Mouse (Mus musculus) lung, postnatal 0 days (tissue): Measurements from ENCODE around the gene Camk1g. TPM values are rescaled to one million over a fixed set of nuclear protein-coding genes. Genes with fewer than 3 reads are reported as not detected.
A peak's percentile ranks its signal among the peaks of the same experiment; 100 is the strongest.

Experiments
- ATAC-seq: fragments of 200-750 bp; cut with Nextera tagmentation; 2 replicates; pipeline ENCODE4 v1.8.0; 2017; ENCODE audit warnings: moderate library complexity
- DNase-seq: peaks from one replicate; pipeline ENCODE4 v3.0.0-alpha.2; 2016; ENCODE audit warnings: low spot score
- H3K27ac ChIP-seq: fragments of 300-500 bp; sonication (generic); 2 replicates; pipeline ENCODE4 v1.5.1; 2014; ENCODE audit warnings: antibody characterized with exemption, mild to moderate bottlenecking, low read length, mixed read lengths
- H3K27me3 ChIP-seq: fragments of 300-500 bp; sonication (generic); replicated peaks from 2 replicates; pipeline ENCODE4 v1.6.1; 2014; ENCODE audit warnings: low read length, mixed read lengths; ENCODE audit not compliant: insufficient read depth
- H3K36me3 ChIP-seq: fragments of 300-500 bp; sonication (generic); 2 replicates; pipeline ENCODE4 v1.6.1; 2014; ENCODE audit warnings: low read length, mixed read lengths; ENCODE audit not compliant: insufficient read depth
- H3K4me1 ChIP-seq: fragments of 300-500 bp; sonication (generic); 2 replicates; pipeline ENCODE4 v1.6.1; 2014; ENCODE audit warnings: antibody characterized with exemption, low read depth, low read length, mixed read lengths; ENCODE audit not compliant: insufficient read depth
- H3K4me2 ChIP-seq: fragments of 300-500 bp; sonication (generic); replicated peaks from 2 replicates; pipeline ENCODE4 v1.6.1; 2014; ENCODE audit warnings: low read depth, mild to moderate bottlenecking, low read length, moderate library complexity, mixed read lengths
- H3K4me3 ChIP-seq: fragments of 300-500 bp; sonication (generic); 2 replicates; pipeline ENCODE4 v1.5.1; 2014; ENCODE audit warnings: low read depth, low read length
- H3K9ac ChIP-seq: fragments of 300-500 bp; sonication (generic); replicated peaks from 2 replicates; pipeline ENCODE4 v1.6.1; 2014; ENCODE audit warnings: low read depth, mild to moderate bottlenecking
- H3K9me3 ChIP-seq: fragments of 300-500 bp; sonication (generic); 2 replicates; pipeline ENCODE4 v1.6.1; 2016; ENCODE audit warnings: low read length, mixed read lengths
- CTCF ChIP-seq: IDR thresholded peaks from 2 replicates; pipeline ENCODE4 v1.5.1; 2016; ENCODE audit warnings: antibody characterized with exemption, mild to moderate bottlenecking
- EP300 ChIP-seq: IDR thresholded peaks from 2 replicates; pipeline ENCODE4 v1.6.1; 2016; ENCODE audit warnings: antibody characterized with exemption, mild to moderate bottlenecking, control low read depth
- WGBS: fragments of 180-500 bp; shearing (Covaris S2); extraction: QIAGEN DNeasy Blood & Tissue Kit; methylation state at CpG from one replicate; pipeline ENCODE4 v1.1.7; 2014; 5-methylcytosine and 5-hydroxymethylcytosine counted together
- polyA plus RNA-seq: library from polyadenylated mRNA; unstranded; fragments of >200 nt; fragmentation: Nextera tagmentation; extraction: Ambion mirVana; gene quantifications from 2 replicates; pipeline ENCODE4 v1.2.1, GENCODE M21; 2015

Camk1g gene
- polyA plus RNA-seq, 1 experiment from 2014 or later: 15.9 TPM

GRCm38 (mm10) chr1:193326456-193327145, 43.5 kb downstream of the Camk1g start:
- H3K4me2 ChIP-seq: no peak overlapping the region
- 63% methylated on average over 7 of the region's 7 CpGs for WGBS
- no peak overlapping the region for H3K9ac ChIP-seq
- no peaks in the 10 kb centered on the region for H3K4me1 ChIP-seq
- H3K36me3 ChIP-seq: no peaks in the 10 kb centered on the region
- no peaks in the 10 kb centered on the region for H3K9me3 ChIP-seq
- ATAC-seq (peak; percentile 38), DNase-seq (peak; percentile 35)
- H3K27ac ChIP-seq: no peak overlapping the region
- H3K4me3 ChIP-seq: no peak overlapping the region
- TF ChIP-seq EP300 (no peak), CTCF (peak; percentile 67)
- H3K27me3 ChIP-seq: no peaks in the 10 kb centered on the region

- ATAC-seq (no peak), DNase-seq (no peak)
- no peak overlapping the region for H3K27ac ChIP-seq
- H3K9me3 ChIP-seq: no peaks in the 10 kb centered on the region
- no peaks in the 10 kb centered on the region for H3K4me1 ChIP-seq
- 92% methylated on average over 6 of the region's 6 CpGs for WGBS
- H3K36me3 ChIP-seq: no peaks in the 10 kb centered on the region
- no peak for TF ChIP-seq CTCF
- no peak for TF ChIP-seq EP300
- no peak overlapping the region for H3K9ac ChIP-seq
- no peaks in the 10 kb centered on the region for H3K27me3 ChIP-seq
- no peak overlapping the region for H3K4me3 ChIP-seq
- H3K4me2 ChIP-seq: no peak overlapping the region
Measured at GRCm38 (mm10) chr1:193325891-193326290, 44.2 kb downstream of the Camk1g start.

DNA sequence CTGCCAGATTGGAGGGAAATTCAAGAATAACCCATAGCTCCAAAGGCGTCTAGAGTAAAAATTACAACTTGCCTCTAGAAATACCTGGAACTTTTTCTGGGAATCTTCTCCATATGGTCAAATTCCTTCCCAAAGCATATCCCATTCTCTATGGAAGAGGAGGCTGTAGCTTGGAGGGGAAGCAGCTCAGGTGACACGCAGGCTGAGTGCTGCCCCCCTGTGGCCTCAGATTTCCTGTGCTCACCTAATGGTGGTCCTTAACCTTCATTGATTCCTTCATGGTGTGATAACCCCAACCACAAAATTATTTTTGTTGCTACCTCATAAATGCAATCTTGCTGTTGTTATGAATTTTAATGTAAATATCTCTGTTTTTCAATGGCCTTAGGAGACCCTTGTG, 45.9 kb downstream of the Camk1g start:
- H3K36me3 ChIP-seq: no peaks in the 10 kb centered on the region
- no peak overlapping the region for H3K4me2 ChIP-seq
- H3K27me3 ChIP-seq: no peaks in the 10 kb centered on the region
- peak; percentile 58 for DNase-seq
- peak; percentile 83 for TF ChIP-seq CTCF
- TF ChIP-seq EP300: no peak
- WGBS: 47% methylated on average over 2 of the region's 2 CpGs
- H3K27ac ChIP-seq: no peak overlapping the region
- no peaks in the 10 kb centered on the region for H3K9me3 ChIP-seq
- H3K9ac ChIP-seq: no peak overlapping the region
- H3K4me1 ChIP-seq: no peaks in the 10 kb centered on the region
- ATAC-seq: no peak
- no peak overlapping the region for H3K4me3 ChIP-seq

DNA sequence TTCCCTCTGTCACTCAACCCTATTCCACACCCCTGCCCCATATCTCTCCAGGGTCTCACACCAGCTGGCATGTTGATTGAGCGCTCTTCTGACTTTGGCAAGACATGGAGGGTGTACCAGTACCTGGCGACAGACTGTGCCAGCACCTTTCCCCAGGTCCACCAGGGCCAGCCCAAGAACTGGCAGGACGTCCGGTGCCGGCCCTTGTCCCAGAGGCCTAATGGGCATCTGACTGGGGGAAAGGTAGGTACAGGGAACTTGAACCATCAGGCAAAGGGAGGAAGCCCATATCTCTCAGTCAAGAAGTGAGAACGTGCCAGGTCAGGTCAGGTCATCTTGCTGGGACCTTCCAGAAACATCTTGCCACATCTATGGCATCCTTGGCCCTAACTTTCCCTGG, 46.4 kb downstream of the Camk1g start:
- DNase-seq (no peak), ATAC-seq (no peak)
- no peak for TF ChIP-seq CTCF
- TF ChIP-seq EP300: no peak
- no peaks in the 10 kb centered on the region for H3K27me3 ChIP-seq
- no peak overlapping the region for H3K27ac ChIP-seq
- no peaks in the 10 kb centered on the region for H3K36me3 ChIP-seq
- no peaks in the 10 kb centered on the region for H3K9me3 ChIP-seq
- H3K4me2 ChIP-seq: no peak overlapping the region
- H3K4me3 ChIP-seq: no peak overlapping the region
- no peaks in the 10 kb centered on the region for H3K4me1 ChIP-seq
- 93% methylated on average over 6 of the region's 6 CpGs for WGBS
- no peak overlapping the region for H3K9ac ChIP-seq

- Histone ChIP-seq H3K9ac (no peak overlapping the region), H3K4me3 (no peak overlapping the region), H3K36me3 (no peaks in the 10 kb centered on the region), H3K9me3 (no peaks in the 10 kb centered on the region), H3K4me2 (no peak overlapping the region), H3K27me3 (no peaks in the 10 kb centered on the region), H3K27ac (no peak overlapping the region), H3K4me1 (no peaks in the 10 kb centered on the region)
- TF ChIP-seq EP300 (no peak), CTCF (no peak)
- no peak for ATAC-seq
- WGBS: 89% methylated on average over 8 of the region's 8 CpGs
- DNase-seq: no peak
Measured at GRCm38 (mm10) chr1:193320398-193320797, 49.7 kb downstream of the Camk1g start.

GRCm38 (mm10) chr1:193319721-193320120, 50.4 kb downstream of the Camk1g start:
- ATAC-seq (peak; percentile 30), DNase-seq (peak; percentile 58)
- Histone ChIP-seq H3K9ac (no peak overlapping the region), H3K4me3 (no peak overlapping the region), H3K27me3 (no peaks in the 10 kb centered on the region), H3K4me2 (no peak overlapping the region), H3K9me3 (no peaks in the 10 kb centered on the region), H3K4me1 (no peaks in the 10 kb centered on the region), H3K36me3 (no peaks in the 10 kb centered on the region), H3K27ac (no peak overlapping the region)
- WGBS: 53% methylated on average over 3 of the region's 3 CpGs
- TF ChIP-seq EP300: no peak
- TF ChIP-seq CTCF: no peak
